Mouse (Mus musculus) gastrocnemius, adult 2 months (tissue): ENCODE data around the gene Lrp6. TPM values are rescaled to one million over a fixed set of nuclear protein-coding genes. Genes with fewer than 3 reads are reported as not detected.

Source experiments
- DNase-seq: peaks from one replicate; pipeline ENCODE4 v3.0.0; 2022
- H3K27ac ChIP-seq: fragments of 200-600 bp; 2 replicates; pipeline ENCODE4 v1.8.1; 2022; ENCODE audit warnings: mild to moderate bottlenecking
- H3K4me3 ChIP-seq: fragments of 200-600 bp; 2 replicates; pipeline ENCODE4 v1.8.1; 2022; ENCODE audit warnings: mild to moderate bottlenecking, moderate library complexity
- CTCF ChIP-seq: fragments of 200-600 bp; IDR thresholded peaks from 2 replicates; pipeline ENCODE4 v1.8.1; 2022; ENCODE audit warnings: antibody characterized with exemption, mild to moderate bottlenecking, moderate library complexity
- intact Hi-C: fragments of 180-260 bp; cut with DNase I; formaldehyde crosslinking; loops from one replicate; pipeline ENCODE4 v1.15.1; 2025
- total RNA-seq, 2 experiments: library from RNA; stranded (reverse); gene quantifications; 2 replicates each; pipeline ENCODE4 v1.2.3; 2021

Gene Lrp6
- total RNA-seq, 2 experiments from 2014 or later: 45.0 to 46.7 TPM

DNA sequence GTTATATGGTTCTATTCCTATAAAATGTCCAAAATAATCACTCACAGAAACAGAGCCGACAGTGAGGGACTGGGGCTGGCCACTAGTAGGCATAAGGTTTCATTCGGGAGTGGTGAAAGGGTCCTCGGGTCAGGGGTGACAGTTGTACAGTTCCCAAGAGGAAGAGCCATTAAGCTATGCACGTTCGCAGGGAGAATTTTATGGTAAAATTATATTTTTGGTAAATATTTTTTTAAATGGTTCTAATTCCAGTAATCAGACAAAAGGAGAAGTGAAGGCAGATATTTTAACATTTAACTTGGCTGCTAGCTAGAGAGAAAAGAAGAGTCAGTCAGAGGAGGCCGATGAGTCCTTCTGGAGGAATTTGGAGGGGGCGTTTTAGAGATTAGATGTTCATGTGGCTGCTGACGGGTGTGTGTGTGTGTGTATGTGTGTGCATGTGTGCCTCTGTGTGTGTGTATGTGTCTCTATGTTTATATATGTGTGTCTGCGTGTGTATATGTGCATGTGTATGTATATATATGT, 131.8 kb downstream of the Lrp6 start:
- DNase-seq: no peak
- Histone ChIP-seq H3K27ac (no peak overlapping the region), H3K4me3 (no peak overlapping the region)
- no peak for TF ChIP-seq CTCF
- intact Hi-C loops: no loop called here

DNA sequence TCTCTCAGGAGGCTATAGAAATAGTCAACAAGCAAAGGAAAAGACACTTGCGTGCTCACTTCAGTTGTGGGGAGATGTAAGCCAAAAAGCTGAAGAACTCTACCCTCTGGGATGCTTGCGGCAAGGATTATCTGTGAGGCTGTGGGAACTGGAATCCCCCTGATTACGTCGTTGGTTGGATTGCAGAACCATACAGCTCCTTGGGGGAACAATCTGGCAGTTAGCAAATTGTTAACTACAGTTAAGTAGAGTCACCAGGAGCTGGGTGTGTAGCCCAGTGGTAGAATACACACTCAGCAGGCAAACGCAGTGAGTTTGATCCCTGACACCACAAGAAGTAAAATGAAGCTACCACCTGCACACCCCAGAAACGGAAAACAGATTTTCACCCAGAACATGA, 132.7 kb downstream of the Lrp6 start:
- no peak for TF ChIP-seq CTCF
- no peak overlapping the region for H3K4me3 ChIP-seq
- H3K27ac ChIP-seq: no peak overlapping the region
- no peak for DNase-seq
- intact Hi-C loops: no loop called here

DNA sequence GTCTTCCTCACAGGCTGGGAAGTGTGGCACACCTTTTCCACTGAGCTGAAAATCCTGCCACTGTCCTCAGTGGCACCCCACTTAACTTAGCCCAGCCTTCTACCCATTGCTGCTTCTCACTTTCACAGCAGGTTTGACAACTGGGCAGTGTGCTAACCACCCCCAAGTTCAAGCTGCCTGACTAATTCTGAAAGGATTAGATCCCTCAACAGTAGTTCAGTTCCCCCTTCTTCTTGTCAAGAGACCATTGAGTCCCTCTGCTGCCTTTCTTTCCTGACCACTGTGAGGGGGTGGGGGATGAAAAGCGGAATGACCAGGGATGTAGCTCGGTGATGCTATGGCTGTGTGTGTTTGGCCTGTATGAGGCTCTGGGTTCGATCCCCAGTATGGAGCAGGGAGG, 133.5 kb downstream of the Lrp6 start:
- DNase-seq: no peak
- intact Hi-C loops: no loop called here
- no peak overlapping the region for H3K27ac ChIP-seq
- no peak for TF ChIP-seq CTCF
- H3K4me3 ChIP-seq: no peak overlapping the region

DNA sequence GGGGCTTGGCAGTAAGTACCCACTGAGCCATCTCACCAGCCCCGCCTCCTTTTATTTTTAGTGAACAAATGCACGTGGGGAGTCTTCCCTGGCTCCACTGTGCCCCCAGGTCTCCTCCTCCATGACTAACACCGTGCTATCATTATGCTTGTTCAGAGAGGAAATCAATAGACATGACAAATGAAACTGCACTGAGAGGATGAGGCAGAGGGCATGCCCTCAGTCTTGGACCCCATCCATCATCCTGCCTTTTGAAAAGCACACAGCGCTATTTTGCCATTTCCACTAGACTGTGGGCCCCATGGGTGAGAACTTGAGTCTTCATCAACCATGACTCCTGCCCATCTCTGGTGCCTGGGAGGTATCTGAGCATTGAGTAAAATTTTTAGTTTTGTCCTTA, 135.2 kb downstream of the Lrp6 start:
- no peak overlapping the region for H3K27ac ChIP-seq
- H3K4me3 ChIP-seq: no peak overlapping the region
- DNase-seq: no peak
- intact Hi-C loops: no loop called here
- TF ChIP-seq CTCF: no peak

DNA sequence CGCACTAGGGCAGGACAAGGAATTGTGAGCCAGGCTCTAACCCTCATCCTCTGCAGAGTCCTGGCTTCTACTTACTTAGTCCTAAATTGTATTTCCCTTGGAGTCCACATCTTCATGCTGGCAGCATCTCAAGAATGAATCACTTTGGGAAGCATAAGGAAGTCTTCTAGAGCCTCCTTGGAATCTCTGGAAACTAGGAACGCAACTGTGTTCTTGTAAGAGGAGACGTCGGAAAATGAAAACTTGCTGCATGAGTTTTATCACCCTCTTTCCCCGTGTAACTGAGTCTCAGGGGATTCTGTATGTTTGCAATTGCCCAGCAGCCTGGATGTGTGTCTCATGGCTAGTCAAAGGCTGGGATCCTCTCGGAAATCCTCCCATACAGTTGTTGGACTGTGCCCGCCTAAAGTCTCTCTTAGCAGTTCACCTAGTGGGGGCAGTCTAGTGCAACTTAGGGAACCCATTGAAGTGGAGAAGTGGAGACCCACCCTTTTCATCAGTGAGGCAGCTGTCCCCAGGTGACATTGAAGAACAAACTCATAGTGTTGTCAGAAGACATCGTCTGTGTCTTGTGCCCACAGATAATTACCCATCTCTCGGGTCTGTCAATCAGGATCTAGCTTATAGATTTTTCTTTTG, 136.5 kb downstream of the Lrp6 start:
- no peak for TF ChIP-seq CTCF
- H3K4me3 ChIP-seq: no peak overlapping the region
- peak overlapping the region; percentile 28; the same call in 1 of the 2 replicates for H3K27ac ChIP-seq
- intact Hi-C loops: no loop called here
- no peak for DNase-seq

DNA sequence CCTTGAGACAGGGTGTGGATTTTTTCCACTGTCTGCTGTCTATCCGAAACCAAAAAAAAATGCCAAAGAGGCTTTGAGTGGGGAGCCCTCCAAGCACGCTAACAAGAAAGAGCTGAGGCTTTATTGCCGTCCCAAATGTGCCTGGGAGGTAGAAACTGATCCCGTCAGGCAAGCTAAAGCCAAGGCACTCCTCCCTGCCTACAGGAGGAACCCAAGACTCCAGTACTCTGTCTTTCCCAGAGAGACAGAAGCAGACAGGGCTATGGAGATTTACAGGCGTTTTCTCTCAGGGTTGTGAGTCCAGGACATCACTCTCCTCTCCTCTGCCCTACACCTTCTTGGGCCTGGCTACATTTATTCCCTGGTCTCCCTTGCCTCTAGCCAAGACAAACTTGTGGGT, 138.3 kb downstream of the Lrp6 start:
- intact Hi-C loops: loop anchor here (5.0 kb wide), 1 partner anchor 39 kb away; no protein-coding TSS in a partner anchor
- no peak for TF ChIP-seq CTCF

DNA sequence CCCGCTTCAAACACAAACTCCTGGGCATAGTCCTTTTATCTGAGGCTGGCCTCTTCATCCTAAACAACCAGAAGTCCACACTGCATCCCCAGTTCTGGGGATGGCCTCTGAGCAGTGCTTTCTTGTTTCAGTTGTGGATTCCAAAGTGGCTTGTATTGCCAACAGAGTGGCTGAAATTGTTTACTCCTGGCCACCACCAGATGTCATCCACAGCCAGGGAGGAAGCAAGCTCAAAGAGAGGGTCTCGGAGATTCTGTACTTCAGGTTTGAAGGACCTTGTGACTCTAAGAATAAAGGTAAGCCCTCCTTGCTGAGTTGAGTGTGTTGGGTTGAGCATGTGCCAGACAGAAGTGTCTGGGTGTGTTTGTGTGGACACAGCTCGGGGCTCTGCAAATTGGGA, 139.6 kb downstream of the Lrp6 start:
- TF ChIP-seq CTCF: peak; percentile 26; the same call in 1 of the 2 replicates
- intact Hi-C loops: loop anchor here (5.0 kb wide), 1 partner anchor 40 kb away; no protein-coding TSS in a partner anchor
- H3K27ac ChIP-seq: no peak overlapping the region
- H3K4me3 ChIP-seq: no peak overlapping the region
- no peak for DNase-seq

More for the DNA sequence above, 138.3 kb downstream of the Lrp6 start:
- Histone ChIP-seq H3K4me3 (peak overlapping the region; percentile 38; the same call in 1 of the 2 replicates), H3K27ac (peak overlapping the region; percentile 72)
- peak; percentile 54 for DNase-seq

DNA sequence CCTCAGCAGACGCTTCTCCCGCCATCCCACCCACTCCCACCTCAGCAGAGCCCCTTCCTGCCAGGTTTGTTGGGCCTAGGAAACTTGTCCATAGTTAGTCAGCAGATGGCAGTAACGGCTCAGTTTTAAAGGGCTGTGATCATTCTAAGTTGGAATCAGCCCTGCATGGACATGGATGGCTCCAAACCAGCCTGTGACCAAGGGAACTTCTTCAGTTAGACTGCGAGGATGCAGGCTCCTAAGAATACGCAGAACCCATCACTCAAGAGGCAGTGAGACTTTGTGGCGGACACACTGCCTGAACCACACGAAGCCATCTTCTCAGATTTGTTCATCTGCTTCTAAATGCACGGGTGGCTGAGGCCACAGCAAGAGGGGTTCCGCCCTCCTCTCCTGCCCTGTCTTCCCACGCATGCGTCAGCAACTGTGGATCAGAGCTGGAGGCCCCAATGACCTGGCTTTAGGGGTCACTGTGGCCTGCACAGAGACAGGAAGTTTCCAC, 141.5 kb downstream of the Lrp6 start:
- H3K27ac ChIP-seq: peak overlapping the region; percentile 64
- TF ChIP-seq CTCF: peak; percentile 78
- intact Hi-C loops: loop anchor here (1.0 to 5.0 kb wide), 3 partner anchors 42 to 190 kb away; no protein-coding TSS in a partner anchor

DNA sequence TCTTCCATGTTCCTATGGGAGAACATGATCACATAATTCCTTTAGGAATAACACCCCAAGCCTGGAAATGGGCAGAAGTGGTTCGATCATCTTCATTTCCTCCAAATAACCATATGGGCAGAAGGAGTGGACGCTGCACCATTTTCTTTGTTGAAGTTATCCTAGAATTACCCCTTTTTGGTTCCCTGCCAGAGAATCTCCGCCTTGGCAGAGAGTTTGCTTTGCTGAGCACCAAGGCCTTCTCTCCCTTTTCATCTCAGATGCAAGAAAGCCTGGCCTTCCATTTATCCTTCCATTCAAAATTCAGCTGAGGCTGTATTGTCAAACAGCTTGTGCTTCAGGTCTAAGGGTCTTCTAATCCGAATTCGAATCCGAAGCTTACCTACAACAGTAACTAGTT, 144.8 kb downstream of the Lrp6 start:
- Histone ChIP-seq H3K4me3 (no peak overlapping the region), H3K27ac (no peak overlapping the region)
- intact Hi-C loops: no loop called here
- no peak for DNase-seq
- no peak for TF ChIP-seq CTCF

More for the DNA sequence above, 141.5 kb downstream of the Lrp6 start:
- peak overlapping the region; percentile 61 for H3K4me3 ChIP-seq
- DNase-seq: peak; percentile 69

DNA sequence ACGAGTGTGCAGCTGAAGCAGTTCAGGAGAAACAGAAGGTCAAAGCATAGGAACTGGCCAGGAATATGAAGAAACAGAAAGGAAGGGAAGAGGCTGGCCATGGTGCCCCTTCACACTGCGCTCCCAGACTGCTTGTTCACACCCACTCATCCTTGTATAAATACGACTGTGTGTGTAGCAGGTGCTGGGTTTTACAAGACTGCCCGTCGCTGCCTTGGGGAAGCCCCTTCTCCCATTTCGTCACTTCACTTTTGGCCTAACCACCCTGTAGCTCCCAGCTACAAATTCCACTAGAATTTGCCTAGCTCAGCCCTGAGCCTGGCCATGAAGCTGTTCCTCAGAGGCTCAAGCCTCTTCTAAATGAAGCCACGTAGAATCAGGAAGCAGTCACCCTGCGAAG, 146.4 kb downstream of the Lrp6 start:
- no peak for TF ChIP-seq CTCF
- DNase-seq: no peak
- no peak overlapping the region for H3K27ac ChIP-seq
- intact Hi-C loops: no loop called here
- no peak overlapping the region for H3K4me3 ChIP-seq

DNA sequence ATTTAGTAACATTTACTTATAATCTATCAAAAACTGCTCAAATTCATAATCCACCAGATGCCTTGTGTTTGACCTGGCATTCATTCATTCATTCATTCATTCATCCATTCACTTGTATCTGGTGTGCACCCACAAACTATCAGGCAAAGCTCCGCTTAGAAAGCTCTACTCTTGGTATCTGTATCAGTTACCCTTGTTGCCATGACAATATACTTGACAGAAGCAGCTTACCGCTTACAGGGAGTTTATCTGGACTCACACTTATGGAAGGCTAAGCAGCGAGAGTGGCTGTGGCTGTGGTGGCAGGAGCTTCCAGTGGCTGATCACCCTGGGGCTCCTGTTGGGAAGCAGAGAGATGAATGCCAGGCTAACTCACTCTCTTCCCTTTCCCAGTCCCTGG, 148.9 kb downstream of the Lrp6 start:
- Histone ChIP-seq H3K4me3 (no peak overlapping the region), H3K27ac (no peak overlapping the region)
- intact Hi-C loops: no loop called here
- no peak for TF ChIP-seq CTCF
- DNase-seq: no peak

DNA sequence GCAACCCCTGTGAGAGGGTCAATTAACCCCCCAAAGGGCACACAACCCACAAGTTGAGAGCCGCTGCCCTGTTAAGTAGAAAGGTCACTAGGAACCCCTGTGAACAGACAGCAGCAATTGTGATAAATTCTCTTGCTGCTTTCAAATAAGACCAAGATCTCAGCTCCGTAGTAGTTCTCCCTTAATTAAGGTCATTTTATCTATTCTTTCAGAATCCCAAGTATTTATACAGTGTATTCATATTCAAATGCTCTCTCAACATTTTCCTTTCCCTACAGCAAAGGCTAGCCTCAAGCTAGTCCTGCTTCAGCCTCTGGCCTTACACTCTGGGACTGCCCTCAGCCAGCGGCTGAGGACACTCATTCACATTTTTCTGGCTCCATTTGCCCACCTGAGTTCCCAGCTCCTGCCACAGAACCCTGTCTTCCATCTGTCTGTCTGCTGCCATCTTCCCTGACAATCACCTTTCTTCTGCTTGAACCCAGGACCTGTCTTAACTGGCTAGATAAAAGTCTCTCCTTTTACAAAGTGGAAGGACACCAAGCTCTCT, 150.1 kb downstream of the Lrp6 start:
- H3K27ac ChIP-seq: no peak overlapping the region
- DNase-seq: no peak
- intact Hi-C loops: no loop called here
- no peak for TF ChIP-seq CTCF
- no peak overlapping the region for H3K4me3 ChIP-seq

DNA sequence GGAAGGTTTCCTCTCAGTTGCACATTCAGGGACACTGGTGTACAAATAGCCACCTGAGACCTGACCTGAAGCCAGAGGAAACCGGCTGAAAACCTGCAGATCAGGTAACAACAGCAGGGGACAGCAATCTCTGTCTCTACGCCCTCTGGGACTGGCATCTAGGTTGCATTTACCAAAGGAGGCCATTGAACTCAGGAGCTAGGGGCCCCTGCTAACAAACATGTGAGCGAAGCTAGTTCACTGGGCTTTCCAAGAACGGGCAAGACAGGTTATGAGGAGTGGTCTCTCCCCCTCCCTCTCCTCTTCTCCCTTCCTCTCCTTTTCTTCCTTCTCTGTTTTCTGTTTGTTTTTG, 152.3 kb downstream of the Lrp6 start:
- H3K27ac ChIP-seq: no peak overlapping the region
- H3K4me3 ChIP-seq: no peak overlapping the region
- TF ChIP-seq CTCF: no peak
- intact Hi-C loops: no loop called here
- no peak for DNase-seq
